Mouse (Mus musculus): ENCODE measurements at regions not wholly inside any gene's neighbourhood (a gene's known extent, or its start where the extent isn't known, plus 50 kb on each side); places are given as distances from the start of the nearest gene placed in this dataset.

- Histone ChIP-seq H3K9me3 (ENCODE audit: control insufficient read depth, low read length) (no peaks in the 10 kb centered on the region), H3K27me3 (ENCODE audit: control insufficient read depth, insufficient read depth, low read length) (no peaks in the 10 kb centered on the region), H3K27ac (ENCODE audit: low read depth, low read length) (no peak overlapping the region), H3K4me2 (replicated peaks; ENCODE audit: low read depth, low read length) (no peak overlapping the region), H3K4me3 (ENCODE audit: low read length) (no peak overlapping the region), H3K36me3 (ENCODE audit: control insufficient read depth, insufficient read depth, low read length) (no peaks in the 10 kb centered on the region), H3K9ac (ENCODE audit: low read depth, low read length) (no peak overlapping the region), H3K4me1 (ENCODE audit: control insufficient read depth, insufficient read depth, low read length) (no peaks in the 10 kb centered on the region)
- no peak for ATAC-seq (ENCODE audit: low FRiP score, low TSS enrichment)
- WGBS = 68% methylated on average over 1 of the region's 1 CpGs
These were observed 505.9 kb downstream of the Gm6685 start for GRCm38 (mm10) chr11:27833736-27834135.

- ATAC-seq (ENCODE audit: low FRiP score, low TSS enrichment) = no peak
- H3K4me2 ChIP-seq (replicated peaks; ENCODE audit: low read depth, low read length) = no peak overlapping the region
- H3K36me3 ChIP-seq (ENCODE audit: control insufficient read depth, insufficient read depth, low read length) = no peaks in the 10 kb centered on the region
- no peaks in the 10 kb centered on the region for H3K4me1 ChIP-seq (ENCODE audit: control insufficient read depth, insufficient read depth, low read length)
- H3K4me3 ChIP-seq (ENCODE audit: low read length) = no peak overlapping the region
- H3K27ac ChIP-seq (ENCODE audit: low read depth, low read length) = no peak overlapping the region
- H3K9ac ChIP-seq (ENCODE audit: low read depth, low read length) = no peak overlapping the region
- 70% methylated on average over 8 of the region's 8 CpGs for WGBS
- no peaks in the 10 kb centered on the region for H3K27me3 ChIP-seq (ENCODE audit: control insufficient read depth, insufficient read depth, low read length)
- no peaks in the 10 kb centered on the region for H3K9me3 ChIP-seq (ENCODE audit: control insufficient read depth, low read length)
These were observed 539.6 kb downstream of the Gm6685 start for GRCm38 (mm10) chr11:27799826-27800620.

- Histone ChIP-seq H3K36me3 (ENCODE audit: control insufficient read depth, insufficient read depth, low read length) (no peaks in the 10 kb centered on the region), H3K4me1 (ENCODE audit: control insufficient read depth, insufficient read depth, low read length) (no peaks in the 10 kb centered on the region), H3K27ac (ENCODE audit: low read depth, low read length) (no peak overlapping the region), H3K9me3 (ENCODE audit: control insufficient read depth, low read length) (no peaks in the 10 kb centered on the region), H3K4me3 (ENCODE audit: low read length) (no peak overlapping the region), H3K9ac (ENCODE audit: low read depth, low read length) (no peak overlapping the region), H3K27me3 (ENCODE audit: control insufficient read depth, insufficient read depth, low read length) (no peaks in the 10 kb centered on the region), H3K4me2 (replicated peaks; ENCODE audit: low read depth, low read length) (no peak overlapping the region)
- 0 out of 2 replicates have a peak, but pooled peaks have one; percentile 24 for ATAC-seq (ENCODE audit: low FRiP score, low TSS enrichment)
- WGBS = 83% methylated on average over 9 of the region's 9 CpGs
These were observed 585.8 kb downstream of the Gm6685 start for GRCm38 (mm10) chr11:27753913-27754218.

GRCm38 (mm10) chr11:27753212-27753912 lies 586.3 kb downstream of the Gm6685 start:
- Histone ChIP-seq H3K9me3 (ENCODE audit: control insufficient read depth, low read length) (no peaks in the 10 kb centered on the region), H3K27ac (ENCODE audit: low read depth, low read length) (no peak overlapping the region), H3K9ac (ENCODE audit: low read depth, low read length) (no peak overlapping the region), H3K27me3 (ENCODE audit: control insufficient read depth, insufficient read depth, low read length) (no peaks in the 10 kb centered on the region), H3K36me3 (ENCODE audit: control insufficient read depth, insufficient read depth, low read length) (no peaks in the 10 kb centered on the region), H3K4me1 (ENCODE audit: control insufficient read depth, insufficient read depth, low read length) (no peaks in the 10 kb centered on the region), H3K4me2 (replicated peaks; ENCODE audit: low read depth, low read length) (no peak overlapping the region), H3K4me3 (ENCODE audit: low read length) (no peak overlapping the region)
- WGBS = 46% methylated on average over 11 of the region's 11 CpGs
- ATAC-seq (ENCODE audit: low FRiP score, low TSS enrichment) = peak; percentile 79

GRCm38 (mm10) chr11:27726109-27726508 lies 613.6 kb downstream of the Gm6685 start:
- Histone ChIP-seq H3K27me3 (ENCODE audit: control insufficient read depth, insufficient read depth, low read length) (no peaks in the 10 kb centered on the region), H3K27ac (ENCODE audit: low read depth, low read length) (no peak overlapping the region), H3K36me3 (ENCODE audit: control insufficient read depth, insufficient read depth, low read length) (no peaks in the 10 kb centered on the region), H3K4me3 (ENCODE audit: low read length) (no peak overlapping the region), H3K4me2 (replicated peaks; ENCODE audit: low read depth, low read length) (no peak overlapping the region), H3K9me3 (ENCODE audit: control insufficient read depth, low read length) (no peaks in the 10 kb centered on the region), H3K4me1 (ENCODE audit: control insufficient read depth, insufficient read depth, low read length) (no peaks in the 10 kb centered on the region), H3K9ac (ENCODE audit: low read depth, low read length) (no peak overlapping the region)
- ATAC-seq (ENCODE audit: low FRiP score, low TSS enrichment) = no peak
- WGBS = 91% methylated on average over 2 of the region's 2 CpGs

GRCm38 (mm10) chr11:27721346-27721745 lies 618.3 kb downstream of the Gm6685 start:
- no peak for ATAC-seq (ENCODE audit: low FRiP score, low TSS enrichment)
- 73% methylated on average over 7 of the region's 7 CpGs for WGBS
- Histone ChIP-seq H3K4me2 (replicated peaks; ENCODE audit: low read depth, low read length) (no peak overlapping the region), H3K9me3 (ENCODE audit: control insufficient read depth, low read length) (no peaks in the 10 kb centered on the region), H3K36me3 (ENCODE audit: control insufficient read depth, insufficient read depth, low read length) (no peaks in the 10 kb centered on the region), H3K27me3 (ENCODE audit: control insufficient read depth, insufficient read depth, low read length) (no peaks in the 10 kb centered on the region), H3K4me1 (ENCODE audit: control insufficient read depth, insufficient read depth, low read length) (no peaks in the 10 kb centered on the region), H3K4me3 (ENCODE audit: low read length) (no peak overlapping the region), H3K27ac (ENCODE audit: low read depth, low read length) (no peak overlapping the region), H3K9ac (ENCODE audit: low read depth, low read length) (no peak overlapping the region)

GRCm38 (mm10) chr11:27672436-27672835 lies 667.2 kb downstream of the Gm6685 start:
- no peak overlapping the region for H3K4me2 ChIP-seq (replicated peaks; ENCODE audit: low read depth, low read length)
- no peaks in the 10 kb centered on the region for H3K36me3 ChIP-seq (ENCODE audit: control insufficient read depth, insufficient read depth, low read length)
- H3K4me3 ChIP-seq (ENCODE audit: low read length) = no peak overlapping the region
- no peak overlapping the region for H3K27ac ChIP-seq (ENCODE audit: low read depth, low read length)
- WGBS = 74% methylated on average over 1 of the region's 1 CpGs
- no peaks in the 10 kb centered on the region for H3K27me3 ChIP-seq (ENCODE audit: control insufficient read depth, insufficient read depth, low read length)
- no peak for ATAC-seq (ENCODE audit: low FRiP score, low TSS enrichment)
- H3K4me1 ChIP-seq (ENCODE audit: control insufficient read depth, insufficient read depth, low read length) = no peaks in the 10 kb centered on the region
- no peaks in the 10 kb centered on the region for H3K9me3 ChIP-seq (ENCODE audit: control insufficient read depth, low read length)
- H3K9ac ChIP-seq (ENCODE audit: low read depth, low read length) = no peak overlapping the region
